Mouse (Mus musculus) CD4-positive, CD25-positive, alpha-beta regulatory T cell, adult 4 months (primary cell): ENCODE measurements around the gene Ciita. TPM values are rescaled to one million over a fixed set of nuclear protein-coding genes. Genes with fewer than 3 reads are reported as not detected.

Experiments
- ATAC-seq: one replicate; pipeline ENCODE4 v1.8.0; 2017
- polyA plus RNA-seq, 2 experiments: library from polyadenylated mRNA; unstranded; fragments of 100-300 nt; shearing (Covaris generic); gene quantifications; one replicate each; pipeline ENCODE4 v1.2.1; 2017

Ciita gene
- polyA plus RNA-seq, 2 experiments from 2014 or later, result 0.81 to 7.1 TPM

DNA sequence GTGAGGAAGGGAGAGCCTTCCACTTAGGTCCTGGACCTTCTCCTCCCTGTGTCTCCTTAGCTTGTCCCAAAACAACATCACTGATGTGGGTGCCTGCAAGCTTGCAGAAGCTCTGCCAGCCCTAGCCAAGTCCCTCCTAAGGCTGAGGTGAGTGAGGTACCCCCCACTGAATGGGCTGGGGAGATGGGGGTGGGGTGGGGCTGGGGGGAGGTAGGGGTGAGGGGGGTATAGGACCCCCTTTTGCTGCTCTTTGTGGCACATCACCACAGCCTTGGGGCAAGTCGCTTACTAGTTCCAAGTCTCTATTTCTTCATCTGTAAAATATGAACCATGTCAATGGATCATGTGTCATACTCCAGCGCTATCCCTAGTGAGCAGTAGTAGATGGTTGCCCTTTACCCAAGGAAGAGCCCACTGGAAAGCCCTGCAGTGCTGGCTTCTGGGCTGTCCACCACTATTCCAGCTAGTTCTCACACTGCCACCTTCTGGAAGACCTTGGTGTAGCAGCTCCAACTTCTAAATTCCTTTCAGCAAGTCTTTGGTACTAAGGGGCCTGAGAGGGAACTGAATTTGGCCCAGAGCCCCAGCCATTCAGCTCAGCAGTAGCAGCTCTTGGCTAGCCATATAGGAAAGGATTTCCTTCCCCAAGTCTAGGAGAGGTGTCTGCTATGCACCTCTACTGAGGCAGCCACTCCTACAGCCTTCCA is 41.2 kb downstream of the Ciita start:
- peak; percentile 38 for ATAC-seq

DNA sequence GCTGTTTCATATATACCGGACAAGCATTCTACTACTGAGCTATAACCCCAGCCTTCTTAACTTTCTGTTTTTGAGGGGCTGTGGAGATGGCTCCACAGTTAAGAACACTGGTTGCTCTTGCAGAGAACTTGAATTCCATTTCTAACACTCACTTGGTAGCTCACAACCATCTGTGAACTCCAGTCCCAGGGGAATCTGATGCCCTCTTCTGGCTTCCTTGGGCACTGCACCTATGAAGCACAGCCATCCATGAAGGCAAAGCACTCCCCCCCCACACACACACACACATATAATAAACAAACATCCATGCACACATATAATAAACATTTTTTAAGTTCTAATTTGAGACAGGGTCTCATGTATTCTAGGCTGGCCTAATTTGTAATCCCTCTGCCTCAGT is 43.0 kb downstream of the Ciita start:
- peak; percentile 50 for ATAC-seq

DNA sequence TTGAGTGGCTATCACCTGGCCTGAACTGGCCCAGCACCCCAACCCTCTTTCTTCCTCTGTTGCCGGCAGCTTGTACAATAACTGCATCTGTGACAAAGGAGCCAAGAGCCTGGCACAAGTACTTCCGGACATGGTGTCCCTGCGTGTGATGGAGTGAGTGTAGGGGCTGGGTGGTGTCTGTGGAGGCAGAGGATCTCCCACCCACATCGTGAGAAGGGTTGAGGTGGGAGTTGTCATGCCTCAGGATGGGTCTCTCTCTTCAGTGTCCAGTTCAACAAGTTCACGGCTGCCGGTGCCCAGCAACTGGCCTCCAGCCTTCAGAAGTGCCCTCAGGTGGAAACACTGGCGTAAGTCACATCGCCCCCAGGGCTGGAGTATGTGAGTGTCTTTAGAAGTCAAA is 43.8 kb downstream of the Ciita start:
- no peak for ATAC-seq

- peak; percentile 90 for ATAC-seq
Measured at GRCm38 (mm10) chr16:10524866-10525609, 45.2 kb downstream of the Ciita start.

DNA sequence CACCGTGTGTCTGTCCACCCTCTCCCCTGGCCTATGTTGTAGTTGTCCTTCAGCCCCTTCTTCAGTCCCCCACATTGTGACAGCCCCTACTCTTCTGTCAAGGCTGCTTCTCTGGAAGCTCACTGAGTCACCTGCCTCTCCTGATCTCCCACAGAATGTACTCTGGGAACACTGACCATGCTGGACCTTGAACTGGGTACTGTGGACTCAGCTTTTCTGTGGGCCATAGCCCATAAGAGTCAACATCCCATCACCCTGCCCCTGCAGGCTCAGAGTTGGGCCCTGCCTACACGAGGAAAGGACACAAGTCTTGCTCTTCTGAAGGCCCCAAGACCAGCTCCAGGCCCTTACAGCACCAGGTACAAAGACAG is 45.7 kb downstream of the Ciita start:
- no peak for ATAC-seq

- no peak for ATAC-seq
Measured at GRCm38 (mm10) chr16:10527046-10527644, 47.3 kb downstream of the Ciita start.

- ATAC-seq, result no peak
Measured at GRCm38 (mm10) chr16:10528382-10528781, 48.5 kb downstream of the Ciita start.

GRCm38 (mm10) chr16:10530179-10530578 is 50.3 kb downstream of the Ciita start:
- no peak for ATAC-seq

GRCm38 (mm10) chr16:10533781-10534180 is 53.9 kb downstream of the Ciita start:
- no peak for ATAC-seq

GRCm38 (mm10) chr16:10534567-10534966 is 54.7 kb downstream of the Ciita start:
- no peak for ATAC-seq

DNA sequence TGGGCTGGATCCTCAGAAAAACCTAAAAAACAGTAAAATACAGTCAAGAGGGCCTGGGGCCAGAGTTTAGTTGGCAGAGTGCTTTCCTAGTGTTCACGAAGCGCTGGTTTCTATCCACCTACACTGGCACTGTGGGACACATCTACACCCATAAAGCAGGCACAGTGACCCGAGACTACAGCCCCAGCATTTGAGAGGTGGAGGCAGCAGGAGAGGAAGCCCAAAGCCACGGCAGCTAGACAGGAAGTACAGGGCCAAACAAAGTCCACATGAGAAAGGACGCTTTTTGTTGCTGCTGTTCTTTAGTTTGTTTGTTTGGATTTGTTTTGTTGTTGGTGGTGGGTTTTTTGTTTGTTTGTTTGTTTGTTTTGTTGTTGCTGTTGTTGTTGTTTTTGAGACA is 56.5 kb downstream of the Ciita start:
- peak; percentile 55 for ATAC-seq

- no peak for ATAC-seq
Measured at GRCm38 (mm10) chr16:10536961-10537360, 57.1 kb downstream of the Ciita start.

DNA sequence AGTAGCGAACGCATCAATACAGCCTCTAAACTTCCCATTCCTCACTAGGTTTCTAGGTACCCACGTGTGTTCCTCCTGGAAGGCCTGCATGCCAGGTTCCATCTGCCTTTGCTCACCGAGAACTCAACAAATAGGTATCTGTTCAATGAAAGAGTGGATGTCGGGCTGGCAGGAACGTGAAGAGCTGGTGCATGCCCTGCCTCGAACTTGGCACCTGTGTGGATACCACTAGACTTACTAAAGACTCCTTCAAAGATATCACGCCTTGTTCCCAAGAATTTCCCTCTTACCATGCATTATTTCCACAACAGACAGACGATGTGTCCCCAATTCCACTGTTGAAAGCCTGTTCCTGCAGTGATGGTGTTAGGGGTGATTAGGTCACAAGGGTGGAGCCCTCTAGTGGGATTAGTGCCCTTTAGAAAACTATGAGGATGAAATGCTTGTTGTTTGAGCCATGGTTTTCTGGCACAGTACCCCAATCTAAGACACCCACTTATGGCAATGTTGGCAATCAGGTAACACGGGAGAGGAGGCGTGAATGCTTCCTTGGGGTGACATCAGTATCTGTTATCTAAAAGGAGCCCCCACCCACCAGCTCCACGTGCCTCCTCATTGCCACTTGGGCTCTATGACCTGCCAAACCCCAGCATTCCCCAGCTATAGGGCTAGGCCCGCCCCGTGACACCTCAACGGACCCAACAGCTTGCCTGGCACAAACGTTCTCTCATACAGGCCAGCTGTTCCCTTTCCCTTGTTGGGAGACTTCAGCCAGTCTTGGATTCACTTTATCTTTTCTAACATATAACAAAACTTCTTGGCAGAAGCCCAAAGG is 61.1 kb downstream of the Ciita start:
- ATAC-seq, result no peak

DNA sequence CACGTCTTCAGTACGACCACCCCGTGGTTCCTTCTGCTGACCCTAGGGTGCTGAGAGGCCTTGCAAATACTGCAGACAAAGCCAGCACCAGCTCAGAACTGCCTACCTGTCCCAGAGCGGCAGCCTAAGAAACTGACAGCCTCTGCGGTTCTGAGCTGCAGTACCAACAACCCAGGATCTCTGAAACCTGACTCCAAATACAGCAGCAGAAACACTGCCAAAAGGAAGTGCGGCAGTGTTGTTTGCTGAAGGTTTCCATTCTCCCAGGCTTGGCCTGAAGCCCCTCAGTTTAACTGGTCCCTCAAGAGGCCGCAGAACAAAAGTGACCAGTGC is 61.7 kb downstream of the Ciita start:
- no peak for ATAC-seq

DNA sequence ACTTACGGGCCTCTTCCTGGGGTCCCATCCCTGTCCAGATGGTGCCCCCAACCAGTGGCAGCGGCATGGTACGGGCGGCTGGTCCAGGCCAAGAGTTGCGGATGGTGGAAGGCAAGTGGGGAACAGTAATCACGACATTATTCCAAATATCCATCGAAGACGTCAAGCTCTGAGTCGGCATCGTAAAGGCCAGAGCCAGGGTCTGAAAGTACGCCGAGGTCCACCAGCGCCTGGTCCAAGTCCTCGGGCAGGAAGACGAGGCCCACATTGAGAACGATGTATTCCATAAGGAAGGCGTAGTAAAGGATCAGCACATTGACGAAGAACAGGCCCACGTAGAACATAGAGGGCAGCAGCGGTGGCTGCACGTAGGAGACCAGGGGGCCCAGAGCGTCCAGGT is 62.4 kb downstream of the Ciita start:
- ATAC-seq, result no peak

- ATAC-seq, result peak; percentile 87
Measured at GRCm38 (mm10) chr16:10542698-10543365, 63.0 kb downstream of the Ciita start, which contains the start of gene Dexi. Gene Dexi, minus strand, starts transcription at chr16:10543054.

- peak; percentile 81 for ATAC-seq
Measured at GRCm38 (mm10) chr16:10544995-10545622, 65.2 kb downstream of the Ciita start, which contains the start of gene Clec16a. Gene Clec16a, plus strand, starts transcription at chr16:10545339.

GRCm38 (mm10) chr16:10546865-10547264 is 67.0 kb downstream of the Ciita start:
- ATAC-seq, result no peak

GRCm38 (mm10) chr16:10548938-10549337 is 69.1 kb downstream of the Ciita start:
- ATAC-seq, result no peak

GRCm38 (mm10) chr16:10549600-10549999 is 69.7 kb downstream of the Ciita start:
- ATAC-seq, result no peak

DNA sequence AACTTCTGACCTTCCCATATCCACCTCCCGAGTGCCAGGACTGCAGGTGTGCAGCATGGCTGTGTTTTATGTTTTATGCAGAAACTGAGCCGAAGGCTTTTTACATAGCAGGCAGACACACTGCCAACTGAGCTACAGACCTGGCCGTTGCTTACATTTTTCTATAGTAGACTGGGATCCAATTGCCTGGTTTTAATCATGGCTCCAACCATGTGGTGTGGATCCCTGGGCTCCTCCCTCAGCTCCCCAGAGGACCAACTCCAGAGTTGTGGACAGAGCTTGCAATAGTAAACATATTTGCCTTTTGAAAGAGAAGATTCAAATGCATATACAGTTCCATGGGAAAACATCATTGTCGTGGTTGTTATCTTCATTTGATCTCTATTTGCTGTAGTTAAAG is 71.7 kb downstream of the Ciita start:
- no peak for ATAC-seq

GRCm38 (mm10) chr16:10553858-10554257 is 74.0 kb downstream of the Ciita start:
- no peak for ATAC-seq
